Mouse (Mus musculus) ES-E14 (cell line): ENCODE results near the gene Ttc13.

Experiments used
- CHD2 ChIP-seq: IDR thresholded peaks from 2 replicates; pipeline ENCODE4 v1.6.1; 2014; ENCODE audit warnings: mild to moderate bottlenecking, low read depth, low read length, inconsistent platforms
- HCFC1 ChIP-seq: IDR thresholded peaks from 2 replicates; pipeline ENCODE4 v1.6.1; 2012; ENCODE audit warnings: low read length, inconsistent platforms, borderline replicate concordance; ENCODE audit not compliant: insufficient read depth
- MAFK ChIP-seq: IDR thresholded peaks from 2 replicates; pipeline ENCODE4 v1.6.1; 2014; ENCODE audit warnings: mild to moderate bottlenecking, low read depth, low read length, inconsistent platforms; ENCODE audit not compliant: insufficient read depth
- ZC3H11A ChIP-seq: IDR thresholded peaks from 2 replicates; pipeline ENCODE4 v1.6.1; 2012; ENCODE audit warnings: low read depth, mild to moderate bottlenecking, inconsistent platforms, low read length, borderline replicate concordance
- ZNF384 ChIP-seq: IDR thresholded peaks from 2 replicates; pipeline ENCODE4 v1.6.1; 2012; ENCODE audit warnings: low read depth, low read length, inconsistent platforms

GRCm38 (mm10) chr8:124672345-124672744 is 49.4 kb downstream of the Ttc13 start:
- no peak for TF ChIP-seq HCFC1
- no peak for TF ChIP-seq ZNF384
- no peak for TF ChIP-seq ZC3H11A
- no peak for TF ChIP-seq MAFK
- TF ChIP-seq CHD2, result no peak
